In the genomic region with DNA sequence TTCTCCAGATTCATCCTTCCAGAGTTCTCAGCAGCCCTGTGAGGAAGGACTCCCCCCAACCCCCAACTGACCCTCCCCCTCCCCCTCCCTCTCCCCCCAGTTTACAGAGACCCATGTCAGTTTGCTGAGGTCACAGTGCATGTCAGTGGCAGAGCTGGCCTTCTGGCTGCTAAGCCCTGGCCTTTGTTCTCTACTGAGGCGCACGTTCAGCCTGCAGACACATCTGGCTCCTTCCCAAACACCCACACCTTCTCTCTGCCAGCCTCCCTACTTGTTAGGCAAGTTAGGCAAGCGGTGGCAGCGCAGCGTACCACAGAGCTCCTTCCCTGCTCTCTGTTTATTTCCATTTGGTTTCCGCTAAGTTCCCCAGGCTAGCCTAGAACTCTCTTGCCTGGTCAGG, we compare ENCODE assay signal across 8 mouse cellular contexts. TPM values are rescaled to one million over a fixed set of nuclear protein-coding genes. Genes with fewer than 3 reads are reported as not detected.
DNase-seq lines count a peak whose midpoint lies in the region; ATAC-seq lines count a peak whose summit lies in the region.

No protein-coding gene starts in this region.

- peak overlapping the region; percentile 81 for H3K27ac ChIP-seq in embryonic facial prominence, embryonic 15.5 days (replicated peaks)
- H3K27ac ChIP-seq in kidney, embryonic 16.5 days (ENCODE audit: low read length), result peak overlapping the region; percentile 94

- no peak overlapping the region for H3K4me2 ChIP-seq in embryonic facial prominence, embryonic 15.5 days (replicated peaks)
- no peak overlapping the region for H3K4me2 ChIP-seq in kidney, embryonic 16.5 days (replicated peaks; ENCODE audit: low read depth, low read length)

- ATAC-seq in embryonic facial prominence, embryonic 15.5 days (ENCODE audit: insufficient number of reproducible peaks, low FRiP score, low TSS enrichment, low read depth), result no peak
- ATAC-seq in kidney, embryonic 16.5 days (ENCODE audit: low FRiP score, low TSS enrichment), result no peak
- no peak for ATAC-seq in activated CD4-positive, CD25-positive, alpha-beta regulatory T cell, adult 4 months

- no peak overlapping the region for H3K4me3 ChIP-seq in embryonic facial prominence, embryonic 15.5 days (replicated peaks)
- no peak overlapping the region for H3K4me3 ChIP-seq in kidney, embryonic 16.5 days (ENCODE audit: low read length)

- DNase-seq in left cerebral cortex, adult 18-20 months (ENCODE audit: low spot score in 2 of 2), result peak; percentile 71 to 77
- no peak for DNase-seq in left cerebral cortex, postnatal 4 days
- DNase-seq in lung, postnatal 10 days, result peak; percentile 53
- no peak for DNase-seq in ovary, postnatal 14 days (ENCODE audit: low spot score)
- no peak for DNase-seq in cerebellum, adult 11 months

- no peaks in the 10 kb centered on the region for H3K27me3 ChIP-seq in embryonic facial prominence, embryonic 15.5 days
- H3K27me3 ChIP-seq in kidney, embryonic 16.5 days (ENCODE audit: insufficient read depth, low read length), result no peaks in the 10 kb centered on the region

- 50% methylated on average over 6 of the region's 6 CpGs for WGBS in embryonic facial prominence, embryonic 15.5 days
- 67% methylated on average over 6 of the region's 6 CpGs for WGBS in kidney, embryonic 16.5 days

- H3K4me1 ChIP-seq in embryonic facial prominence, embryonic 15.5 days, result peaks cover 56% of the 10 kb centered on the region
- peaks cover 53% of the 10 kb centered on the region for H3K4me1 ChIP-seq in kidney, embryonic 16.5 days (ENCODE audit: insufficient read depth, low read length)

- no peaks in the 10 kb centered on the region for H3K9me3 ChIP-seq in embryonic facial prominence, embryonic 15.5 days (replicated peaks)
- H3K9me3 ChIP-seq in kidney, embryonic 16.5 days (ENCODE audit: low read length), result no peaks in the 10 kb centered on the region

- intact Hi-C loops in left cerebral cortex, postnatal 4 days (cut with DNase I), result no loop called here

- H3K9ac ChIP-seq in embryonic facial prominence, embryonic 15.5 days, result no peak overlapping the region
- no peak overlapping the region for H3K9ac ChIP-seq in kidney, embryonic 16.5 days (replicated peaks; ENCODE audit: low read length)

- no peaks in the 10 kb centered on the region for H3K36me3 ChIP-seq in embryonic facial prominence, embryonic 15.5 days
- H3K36me3 ChIP-seq in kidney, embryonic 16.5 days (ENCODE audit: insufficient read depth, low read length), result no peaks in the 10 kb centered on the region

RNA-seq across cellular contexts. Expression of a gene that starts 50.0 kb away (rescaled TPM):
- total RNA-seq in left cerebral cortex, adult 18-20 months (2021), result not detected
- total RNA-seq in left cerebral cortex, postnatal 4 days (2021), result not detected
- polyA plus RNA-seq in embryonic facial prominence, embryonic 15.5 days (2015; fragmentation: Nextera tagmentation; extraction: Ambion mirVana), result not detected in 2 replicates
- polyA plus RNA-seq in kidney, embryonic 16.5 days (2015; fragmentation: Nextera tagmentation; extraction: Ambion mirVana), result 0.60 TPM in 1 of 2 replicates, not detected in the other
- not detected for polyA plus RNA-seq in activated CD4-positive, CD25-positive, alpha-beta regulatory T cell, adult 4 months (2017; shearing (Covaris generic))

Comparison
In these comparisons a context has a peak if more than half of its experiments do, and no peak if none do; other contexts are left out.
1. DNase-seq: peak in left cerebral cortex, adult 18-20 months (2 of 2) and lung, postnatal 10 days (single experiment); none in left cerebral cortex, postnatal 4 days (single experiment), ovary, postnatal 14 days (single experiment) and cerebellum, adult 11 months (single experiment).